Mouse (Mus musculus) heart, adult 10 weeks (tissue): ENCODE data around the gene AC131692.1. TPM values are rescaled to one million over a fixed set of nuclear protein-coding genes. Genes with fewer than 3 reads are reported as not detected.

ENCODE experiments used
- polyA plus RNA-seq: library from polyadenylated mRNA; stranded (reverse); fragments of 350-450 nt; fragmentation: Illumina TruSeq; extraction: RNeasy Lipid Tissue Mini Kit (QIAGEN cat#74804); gene quantifications from one replicate; pipeline ENCODE4 v1.2.3, GENCODE M21; 2014; ENCODE audit warnings: low read depth, low replicate concordance

Gene AC131692.1
- polyA plus RNA-seq = not detected

DNA sequence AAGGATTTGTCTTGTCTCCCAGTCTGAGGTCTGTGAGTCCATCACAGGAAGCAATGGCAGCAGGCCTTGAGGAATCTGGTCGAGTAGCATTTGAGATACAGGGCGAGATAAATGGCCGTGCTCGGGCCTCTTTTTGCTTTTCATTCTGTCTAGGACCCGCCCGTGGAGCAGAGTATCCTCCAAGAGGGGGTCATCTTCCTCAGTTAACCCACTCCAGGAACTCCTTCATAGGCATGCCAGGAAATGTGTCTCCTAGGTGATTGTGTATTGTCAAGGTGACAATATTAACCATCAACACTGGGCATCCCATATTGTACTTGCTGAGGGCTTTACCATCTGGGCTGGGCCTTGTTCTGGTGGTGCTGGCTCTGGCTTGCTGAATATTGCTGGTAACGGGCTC, at the start of gene AC131692.1:
Gene AC131692.1, plus strand, starts transcription at position 301 of the 400 bp plus-strand sequence.

DNA sequence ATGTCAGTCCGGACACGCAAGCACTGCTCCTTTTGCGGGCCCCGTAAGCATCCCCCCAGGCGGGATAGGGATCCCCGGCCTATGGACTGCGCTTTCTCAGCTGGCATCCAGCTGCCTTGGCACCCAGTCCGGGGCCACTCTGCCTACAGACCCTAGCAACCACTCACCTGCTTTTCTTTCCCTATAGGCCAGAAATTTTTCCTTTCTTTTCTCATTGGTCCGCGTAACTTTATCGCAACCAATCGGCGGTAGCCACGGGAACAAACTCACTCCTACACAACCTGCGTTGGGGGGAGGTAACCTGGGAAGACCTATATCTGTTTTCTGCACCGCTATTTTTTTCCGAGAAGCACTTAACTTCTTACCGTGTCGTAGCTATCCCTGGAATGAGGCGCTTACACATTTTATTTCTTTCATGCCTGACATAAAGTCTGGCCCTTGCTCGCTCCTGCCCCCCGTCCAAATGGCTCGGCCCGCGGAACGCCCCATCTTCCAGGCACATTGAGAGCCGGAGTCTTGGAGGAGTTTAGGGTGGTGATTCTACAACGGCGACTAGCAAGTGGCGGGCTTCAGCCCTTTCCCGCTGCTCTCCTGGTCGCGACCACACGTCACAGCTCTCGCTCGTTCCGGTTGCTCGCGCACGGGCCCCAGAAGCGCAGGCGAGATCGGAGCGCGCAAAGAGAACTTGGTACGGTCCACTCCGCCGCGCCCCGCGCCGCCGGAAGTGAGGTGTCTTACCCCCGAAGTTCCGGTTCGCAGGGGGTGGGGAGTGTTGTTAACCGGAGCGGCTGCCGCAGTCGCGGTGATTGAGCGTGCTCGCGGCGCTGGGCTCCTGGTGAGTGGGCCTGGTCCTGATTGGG, 47.7 kb upstream of the AC131692.1 start, which contains the start of gene Syvn1:
Gene Syvn1, plus strand, starts transcription at position 283 of the 860 bp plus-strand sequence.

DNA sequence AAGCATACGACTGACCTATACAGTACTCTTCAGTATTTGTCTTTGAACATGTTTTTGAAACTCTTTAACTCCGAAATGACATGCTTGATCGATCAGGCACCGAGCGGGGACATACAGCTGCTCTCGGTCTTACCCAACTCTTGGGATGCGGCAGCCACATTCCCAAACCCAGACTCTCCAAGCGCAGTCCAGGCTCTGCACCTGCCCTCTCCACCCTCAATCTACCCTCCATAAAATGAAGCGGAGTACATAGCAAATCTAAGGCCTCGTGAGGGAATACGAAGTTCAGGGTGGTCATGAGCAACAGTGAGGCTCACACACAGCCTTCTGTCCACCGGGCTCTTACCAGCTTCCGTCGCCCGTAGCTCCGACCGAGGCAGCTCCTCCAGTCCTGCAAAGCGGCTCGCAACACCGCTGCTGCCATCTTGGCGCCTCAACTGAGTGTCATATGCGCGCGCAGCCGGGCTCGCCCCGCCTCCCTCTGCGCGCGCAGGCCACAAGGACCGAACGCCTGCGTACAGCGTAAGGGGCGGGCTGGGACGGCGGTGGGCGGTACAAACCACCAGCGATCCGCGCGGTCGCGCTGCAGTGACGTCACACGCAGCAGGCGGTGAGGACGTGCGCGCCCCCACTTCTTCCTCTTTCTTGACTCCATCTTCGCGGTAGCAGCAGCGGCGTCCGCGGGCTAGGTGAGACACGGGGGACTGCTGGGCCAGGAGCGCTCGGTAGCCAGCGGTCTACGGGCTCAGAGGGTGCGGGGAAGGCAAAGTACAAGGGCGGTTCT, 36.7 kb upstream of the AC131692.1 start, which contains the start of the genes Mrpl49 and Fau:
Gene Mrpl49, minus strand, starts transcription at position 473 of the 784 bp plus-strand sequence.
Gene Fau, plus strand, starts transcription at position 532 of the 784 bp plus-strand sequence.

DNA sequence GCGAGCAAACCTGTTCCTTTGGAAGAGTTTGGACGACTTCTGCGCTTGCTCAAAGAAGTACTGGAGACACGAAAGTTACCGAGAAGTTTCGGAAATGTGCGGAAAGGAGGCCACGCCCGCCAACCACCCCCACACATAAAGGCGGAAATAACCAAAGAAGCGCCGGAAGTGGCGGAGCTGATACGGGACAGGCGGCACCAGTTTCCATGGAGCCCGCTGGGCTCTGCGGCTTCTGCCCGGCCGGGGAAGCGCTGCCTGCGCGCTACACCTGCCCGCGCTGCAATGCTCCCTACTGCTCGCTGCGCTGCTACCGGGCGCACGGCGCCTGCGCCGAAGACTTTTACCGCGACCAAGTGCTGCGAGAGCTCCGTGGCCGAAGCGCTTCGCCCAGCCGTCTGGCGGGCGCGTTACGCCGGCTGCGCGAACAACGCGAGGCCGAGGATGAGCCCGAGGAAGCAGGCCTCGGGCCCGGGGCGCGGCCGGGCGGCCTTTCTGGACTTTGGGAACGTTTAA, 33.1 kb upstream of the AC131692.1 start, which contains the start of gene Znhit2:
Gene Znhit2, plus strand, starts transcription at position 172 of the 513 bp plus-strand sequence.

DNA sequence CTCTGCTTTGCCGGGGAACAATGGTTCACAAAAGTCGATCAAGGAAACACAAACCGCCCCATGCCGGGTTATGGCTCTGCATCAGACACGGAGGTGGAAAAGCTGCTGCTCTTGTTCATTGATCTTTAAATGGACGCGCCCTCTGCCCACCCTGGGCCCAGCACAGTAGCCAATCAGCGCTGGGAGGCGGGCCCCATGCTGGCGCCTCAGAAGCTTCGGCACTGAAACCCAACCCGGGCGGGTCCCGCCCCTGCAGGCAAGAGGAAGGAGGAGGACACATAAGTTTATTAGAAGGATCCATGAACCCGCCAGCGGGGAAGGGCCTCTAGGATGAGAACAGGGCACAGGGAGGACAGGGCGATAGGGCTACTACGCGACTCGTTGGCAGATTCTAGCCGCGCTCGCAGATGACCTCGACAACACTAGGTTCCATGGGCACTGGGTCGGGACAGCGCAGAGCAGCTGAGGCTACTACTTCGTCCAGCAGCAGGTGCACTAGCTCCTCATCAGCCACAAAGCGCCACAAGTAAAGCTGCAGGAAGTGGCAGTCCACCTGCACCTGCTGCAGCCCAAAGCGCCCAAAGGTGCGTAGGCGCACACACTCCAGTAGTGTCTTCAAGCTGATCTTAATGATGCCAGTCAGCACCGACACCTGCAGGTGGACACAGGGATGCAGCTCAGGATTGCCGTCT, 26.3 kb upstream of the AC131692.1 start, which contains the start of gene Tm7sf2:
Gene Tm7sf2, minus strand, starts transcription at position 650 of the 692 bp plus-strand sequence.

DNA sequence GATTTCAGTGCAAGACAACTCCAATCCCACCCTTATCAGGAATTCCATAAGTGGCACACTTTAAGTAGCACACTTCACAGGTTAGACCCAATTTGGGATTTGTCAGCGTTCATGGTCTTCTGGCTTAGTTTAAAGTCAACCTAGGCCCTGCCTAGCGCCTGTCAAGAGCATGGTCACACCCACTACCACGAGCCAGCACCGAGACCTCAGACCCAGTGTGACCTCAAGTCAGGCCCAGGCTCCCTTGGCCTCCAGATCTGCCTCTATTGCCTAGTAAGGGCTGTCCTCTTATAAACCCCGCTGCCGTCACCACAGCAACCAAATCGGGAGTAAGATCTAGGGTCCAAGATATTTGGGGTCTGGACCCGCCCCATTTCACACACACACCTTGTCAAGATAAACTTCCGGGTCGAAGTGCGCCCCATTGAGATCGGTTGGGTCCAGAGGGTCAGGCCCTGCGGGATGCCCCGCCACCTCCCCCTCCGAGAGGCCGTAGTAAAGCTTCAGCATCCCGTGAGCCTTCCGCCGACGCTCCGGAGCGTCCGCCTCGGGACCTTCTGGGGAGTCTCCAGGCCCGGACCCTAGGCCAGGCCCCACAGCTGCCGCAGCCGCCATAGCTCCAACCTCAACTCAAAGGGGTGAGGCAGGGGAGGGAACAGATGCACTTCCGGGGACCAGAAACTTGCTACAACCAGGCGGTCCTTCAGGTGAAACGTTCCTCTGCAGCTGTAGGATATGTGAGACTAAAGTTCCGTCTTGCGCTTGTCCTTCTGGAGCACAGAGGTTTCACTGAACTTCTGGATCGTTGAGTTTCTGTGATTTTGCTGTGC, 17.4 kb upstream of the AC131692.1 start, which contains the start of gene Vps51:
Gene Vps51, minus strand, starts transcription at position 668 of the 830 bp plus-strand sequence.

DNA sequence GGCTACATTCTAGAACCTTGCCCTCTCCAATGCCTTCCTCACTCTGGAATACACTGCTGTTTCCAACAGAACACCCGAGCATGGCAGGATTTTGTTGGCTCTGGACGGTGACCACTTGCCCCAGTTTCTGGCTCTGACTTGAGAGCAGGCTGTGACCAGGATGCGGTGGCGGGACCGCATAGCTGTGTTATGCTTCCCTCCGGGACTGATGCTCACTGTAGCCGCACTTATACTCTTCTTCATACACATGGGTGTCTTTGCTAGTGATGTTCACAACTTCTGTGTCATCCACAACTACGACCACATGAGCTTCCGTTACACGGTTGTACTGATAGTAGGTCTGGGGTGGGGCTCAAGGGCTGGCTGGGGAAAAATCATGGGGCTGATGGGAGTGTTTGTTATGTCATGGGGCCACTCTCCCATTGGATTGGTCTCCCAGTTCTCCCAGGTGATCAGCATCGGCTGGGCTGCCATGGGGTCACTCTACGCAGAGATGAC, 14.2 kb upstream of the AC131692.1 start, which contains the start of gene Tmem262:
Gene Tmem262, plus strand, starts transcription at position 51 of the 498 bp plus-strand sequence.

DNA sequence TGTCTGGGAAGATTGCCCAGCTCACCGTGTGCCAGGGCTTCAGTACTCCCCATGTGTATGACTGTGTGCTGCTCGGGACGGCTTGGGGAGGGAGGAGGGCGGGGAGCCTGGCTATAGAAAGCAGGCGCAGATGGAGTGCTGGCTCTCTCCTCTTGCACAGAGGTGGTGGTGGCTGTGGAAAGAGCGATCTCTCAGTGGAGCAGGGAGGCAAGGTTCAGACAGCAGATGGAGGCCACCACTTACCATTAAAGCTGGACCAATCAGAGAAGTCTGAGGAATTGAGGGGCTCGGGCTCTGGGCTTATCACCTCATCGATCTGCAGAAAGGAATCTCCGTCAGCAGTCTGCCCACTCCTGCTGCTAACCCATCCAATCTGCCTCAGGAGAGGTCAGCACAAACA, 12.1 kb upstream of the AC131692.1 start, which contains the start of gene Gm28374:
Gene Gm28374, minus strand, starts transcription at position 101 of the 400 bp plus-strand sequence.

DNA sequence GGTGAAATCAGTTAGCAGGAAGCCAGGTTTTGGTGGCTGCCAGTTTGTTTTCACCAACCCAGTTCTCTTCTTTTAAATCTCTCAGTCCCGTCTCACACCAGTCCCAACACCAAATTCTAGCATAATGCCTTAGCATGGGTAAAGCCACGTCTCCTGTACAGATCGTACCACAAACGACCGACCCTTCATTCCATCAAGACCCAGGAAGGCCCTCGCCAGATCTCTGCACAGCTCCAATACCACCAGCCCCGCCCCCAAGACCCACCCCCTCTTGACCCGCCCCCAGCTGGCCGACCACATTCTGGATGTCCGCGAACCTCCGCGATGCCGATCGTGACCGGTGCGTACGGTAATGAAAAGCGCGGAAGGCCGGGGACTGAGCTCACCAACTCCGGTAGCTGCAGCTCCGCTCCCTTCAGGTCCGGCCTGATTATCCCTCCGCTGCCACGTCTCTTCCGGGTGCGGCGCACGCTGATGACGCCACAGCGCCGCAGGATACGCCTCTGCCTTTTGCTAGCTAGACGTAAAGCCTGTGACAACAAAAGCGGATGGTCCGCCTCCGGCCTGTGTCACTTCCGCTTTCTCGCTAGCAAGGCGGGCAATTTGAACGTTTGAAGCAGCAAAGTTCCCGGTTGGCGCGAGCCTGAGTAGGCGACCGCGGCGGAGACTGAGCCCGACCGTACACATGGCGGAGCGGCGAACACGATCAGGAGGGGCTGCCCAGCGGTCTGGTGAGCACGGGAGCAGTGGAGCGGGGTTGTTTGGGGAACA, 9.6 kb upstream of the AC131692.1 start, which contains the start of the genes Zfpl1 and Cdca5:
Gene Zfpl1, minus strand, starts transcription at position 479 of the 771 bp plus-strand sequence.
Gene Cdca5, plus strand, starts transcription at position 506 of the 771 bp plus-strand sequence.

DNA sequence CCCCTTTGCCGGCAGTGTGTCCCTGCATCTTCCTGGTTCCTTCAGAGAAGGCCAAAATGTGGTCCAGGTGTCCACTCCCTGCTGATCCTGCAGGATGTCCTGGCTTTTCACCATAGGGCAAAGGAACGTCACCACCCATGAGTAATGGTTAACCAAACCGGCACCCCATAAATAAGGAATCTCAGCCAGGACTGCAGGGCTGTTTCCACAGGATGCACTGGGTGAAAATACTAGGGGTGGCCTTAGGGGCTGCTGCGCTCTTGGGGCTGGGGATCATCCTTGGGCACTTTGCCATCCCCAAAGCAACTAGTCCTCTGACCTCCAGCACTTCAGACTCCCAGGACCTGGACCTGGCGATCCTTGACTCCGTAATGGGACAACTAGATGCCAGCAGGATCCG, 11.4 kb downstream of the AC131692.1 start, which contains the start of gene Naaladl1:
Gene Naaladl1, plus strand, starts transcription at position 197 of the 400 bp plus-strand sequence.

DNA sequence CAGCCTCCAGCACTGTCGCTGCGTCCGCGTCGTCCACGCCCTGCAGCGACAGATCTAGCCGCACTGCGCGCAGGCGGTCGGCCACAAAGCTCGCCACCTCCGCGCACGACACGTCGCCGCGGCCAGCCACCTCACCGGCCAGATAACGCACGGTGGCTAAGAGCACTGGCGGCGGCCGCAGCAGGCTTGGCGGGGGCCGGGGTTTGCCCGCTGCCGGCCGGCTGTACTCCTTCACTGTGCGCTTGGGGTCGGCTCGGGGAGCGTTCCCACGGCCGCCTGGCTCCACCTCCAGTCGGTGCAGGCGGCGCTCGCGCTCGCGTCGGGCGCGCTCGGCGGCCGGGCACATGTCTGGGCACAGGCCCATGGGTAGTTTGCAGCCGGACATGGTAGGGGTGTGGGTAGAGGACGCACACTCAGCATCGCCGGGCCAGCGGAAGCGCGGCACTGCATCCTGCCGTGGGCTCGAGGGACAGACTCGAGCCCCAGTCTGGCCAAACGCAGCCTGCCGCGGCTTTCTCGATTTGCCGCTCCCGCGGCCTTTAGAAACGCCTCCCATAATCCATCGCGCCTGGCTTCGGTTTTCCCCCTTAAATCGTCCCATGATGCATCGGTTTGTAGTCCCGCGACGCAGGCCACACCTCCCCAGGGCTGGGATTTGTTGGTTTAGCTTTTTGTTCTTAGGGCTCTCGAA, 23.9 kb downstream of the AC131692.1 start, which contains the start of gene Sac3d1:
Gene Sac3d1, minus strand, starts transcription at position 665 of the 691 bp plus-strand sequence.

DNA sequence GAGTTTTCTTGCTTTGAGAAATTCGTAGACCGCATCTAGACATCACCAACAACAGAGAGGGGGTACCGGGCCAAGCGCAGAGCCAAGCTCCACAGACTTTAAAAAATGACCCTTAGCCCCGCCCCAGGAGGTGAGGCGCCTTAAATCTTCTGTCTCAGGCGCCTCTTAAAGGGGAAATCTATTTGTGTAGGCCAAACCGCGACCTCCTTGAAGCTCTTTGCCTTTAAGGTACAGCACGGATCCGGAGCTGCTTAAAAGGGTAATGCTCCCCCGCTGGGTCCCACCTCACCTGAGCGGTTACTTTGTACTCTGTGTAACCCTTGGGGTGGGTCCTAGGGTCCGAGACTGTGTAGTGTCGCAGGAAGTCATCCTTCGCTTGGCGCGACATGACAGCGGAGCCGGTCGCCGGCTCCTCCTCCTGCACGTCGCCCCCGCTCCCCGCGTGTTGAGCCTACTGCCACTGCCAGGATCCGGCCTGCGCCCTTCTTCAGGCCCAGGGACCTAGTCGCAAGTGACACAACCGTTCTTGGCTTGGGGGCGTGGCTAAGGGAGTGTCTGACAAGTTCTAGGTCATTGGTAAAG, 33.6 kb downstream of the AC131692.1 start, which contains the start of gene Snx15:
Gene Snx15, minus strand, starts transcription at position 545 of the 582 bp plus-strand sequence.

DNA sequence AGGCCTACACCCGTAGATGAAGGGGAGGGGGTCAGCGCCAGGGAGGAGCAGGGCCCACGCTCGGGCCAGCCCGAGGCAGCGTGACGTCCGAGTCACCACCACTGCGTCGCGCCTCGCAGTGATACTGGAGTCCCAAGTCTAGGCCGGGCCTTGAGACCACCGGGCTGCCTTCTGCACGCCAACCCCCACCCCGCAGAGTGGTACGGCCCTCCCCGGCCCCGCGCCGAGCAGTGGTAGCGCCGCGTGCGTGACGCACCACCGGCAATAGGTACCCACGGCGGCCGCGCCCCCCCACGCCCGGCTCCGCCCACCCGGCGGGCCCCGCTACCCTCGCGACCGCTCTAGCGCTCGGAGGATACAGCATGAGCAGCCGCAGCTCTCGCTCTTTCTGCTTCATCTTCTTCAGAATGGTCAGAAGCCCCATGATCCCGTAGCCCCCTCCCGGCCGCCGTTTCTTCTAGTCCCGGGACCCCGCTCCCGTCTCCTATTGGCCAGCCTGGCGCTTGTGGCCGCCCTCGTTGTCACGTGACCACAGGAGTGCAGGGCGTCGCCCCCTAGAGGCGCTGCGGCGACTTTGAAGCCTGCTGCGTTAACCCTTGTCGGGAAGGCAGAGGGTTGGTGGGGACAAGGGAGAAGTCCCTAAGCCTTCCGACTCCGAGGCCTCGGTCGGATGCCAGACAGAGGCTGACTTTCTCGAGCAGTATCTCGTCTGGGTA, 46.6 kb downstream of the AC131692.1 start, which contains the start of gene Batf2:
Gene Batf2, plus strand, starts transcription at position 306 of the 716 bp plus-strand sequence.

DNA sequence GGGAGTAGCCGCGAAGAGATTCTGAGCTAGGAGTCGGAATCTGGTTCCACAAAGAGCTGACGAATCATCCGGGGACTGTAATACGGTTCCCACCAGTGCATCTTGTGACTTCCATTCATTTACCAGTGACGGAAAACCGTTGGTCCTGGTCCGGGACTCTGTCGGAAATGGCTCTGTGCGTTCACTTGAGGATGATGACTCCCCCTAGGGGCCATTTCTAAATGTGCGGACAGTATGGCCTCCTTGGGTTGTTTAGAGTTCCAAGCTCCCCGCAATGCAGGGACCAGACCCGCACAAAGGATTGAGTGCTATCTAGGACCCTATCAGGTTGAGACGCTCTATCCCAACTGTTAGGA, 47.2 kb downstream of the AC131692.1 start, which contains the start of gene Arl2:
Gene Arl2, minus strand, starts transcription at position 155 of the 356 bp plus-strand sequence.

